Mouse (Mus musculus) C2C12 (cell line): ENCODE results near the gene Cd27.

Experiments used
- CEBPB ChIP-seq: IDR thresholded peaks from one replicate; pipeline ENCODE4 v1.6.1; 2011; ENCODE audit warnings: low read depth, mild to moderate bottlenecking, control low read depth, moderate library complexity
- CTCF ChIP-seq: IDR thresholded peaks from one replicate; pipeline ENCODE4 v1.5.1; 2011; ENCODE audit not compliant: control insufficient read depth, insufficient read depth, insufficient read length
- USF1 ChIP-seq: IDR thresholded peaks from one replicate; pipeline ENCODE4 v1.6.1; 2011; ENCODE audit warnings: low read depth, mild to moderate bottlenecking, control low read depth, moderate library complexity

- no peak for TF ChIP-seq CTCF
- TF ChIP-seq CEBPB: no peak
- no peak for TF ChIP-seq USF1
These were observed 469 bp downstream of the Cd27 start for GRCm38 (mm10) chr6:125236341-125236740.
